Mouse (Mus musculus): Measurements from ENCODE around the gene Sncb.

The Sncb gene

GRCm38 (mm10) chr13:54748190-54748589 is 18.2 kb downstream of the Sncb start:
- DNase-seq = no peak

- DNase-seq = no peak
These were observed 19.5 kb downstream of the Sncb start for GRCm38 (mm10) chr13:54746896-54747295.

GRCm38 (mm10) chr13:54746110-54746509 is 20.3 kb downstream of the Sncb start:
- no peak for DNase-seq

- no peak for DNase-seq
These were observed 28.2 kb downstream of the Sncb start for GRCm38 (mm10) chr13:54738213-54738601.

- DNase-seq = no peak
These were observed 28.7 kb downstream of the Sncb start for GRCm38 (mm10) chr13:54737488-54738212.

- DNase-seq = no peak
These were observed 29.5 kb downstream of the Sncb start for GRCm38 (mm10) chr13:54736931-54737330.

GRCm38 (mm10) chr13:54726131-54726530 is 40.3 kb downstream of the Sncb start:
- DNase-seq = no peak

GRCm38 (mm10) chr13:54723143-54723542 is 43.3 kb downstream of the Sncb start:
- no peak for DNase-seq

GRCm38 (mm10) chr13:54716916-54717315 is 49.5 kb downstream of the Sncb start:
- no peak for DNase-seq

GRCm38 (mm10) chr13:54714996-54715395 is 51.4 kb downstream of the Sncb start:
- no peak for DNase-seq

GRCm38 (mm10) chr13:54714393-54714792 is 52.0 kb downstream of the Sncb start:
- no peak for DNase-seq

- DNase-seq = no peak
These were observed 55.5 kb downstream of the Sncb start for GRCm38 (mm10) chr13:54710866-54711265.
